Mouse (Mus musculus): ENCODE measurements around the gene Smarca4.

GRCm38 (mm10) chr9:21747238-21747774 lies 131.3 kb downstream of the Smarca4 start:
- TF ChIP-seq CTCF (IDR thresholded peaks at IDR 0.05; ENCODE audit: low read depth) (no peak), EP300 (IDR thresholded peaks at IDR 0.05; ENCODE audit: low read depth) (no peak)
